ENCODE assay signal across 7 mouse cellular contexts in the genomic region with DNA sequence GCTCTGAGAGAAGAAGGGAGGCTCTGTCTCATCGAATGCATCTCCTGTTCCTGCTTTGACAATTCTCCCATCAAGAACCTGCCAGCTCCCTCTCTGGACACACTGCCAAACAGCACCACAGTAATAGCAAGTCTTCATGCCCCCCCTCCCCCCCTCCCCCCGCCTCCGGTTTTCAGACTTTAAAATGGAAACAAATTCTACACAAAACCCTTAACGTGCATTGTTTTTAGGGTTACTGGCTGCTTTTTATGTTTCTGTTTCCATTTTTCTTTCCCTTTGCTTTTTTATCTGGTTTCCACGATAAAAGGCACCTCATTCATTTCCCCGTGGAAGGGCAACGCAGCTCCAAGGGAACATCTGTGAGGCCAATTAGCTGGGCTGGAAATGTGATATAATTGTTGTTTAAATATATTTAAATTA.
A peak's percentile ranks its signal among the peaks of the same experiment; 100 is the strongest.
DNase-seq lines count a peak whose midpoint lies in the region; ATAC-seq and TF ChIP-seq lines count a peak whose summit lies in the region.

No protein-coding gene starts in this region.

- TF ChIP-seq CTCF in lung, embryonic 14.5 days (IDR thresholded peaks at IDR 0.05; ENCODE audit: low read depth) = 0 out of 2 replicates have a peak, but pooled peaks have one; percentile 8
- TF ChIP-seq CTCF in lung, adult 2 months (IDR thresholded peaks at IDR 0.05; ENCODE audit: insufficient read depth, low read length) = no peak

- WGBS in lung, embryonic 14.5 days = 8% methylated on average over 7 of the region's 7 CpGs
- WGBS in lung, adult 2 months = 6% methylated on average over 7 of the region's 7 CpGs
- under 1% methylated on average over 7 of the region's 7 CpGs for WGBS in forebrain, embryonic 12.5 days
- WGBS in limb, embryonic 10.5 days = 12% methylated on average over 7 of the region's 7 CpGs

- H3K27me3 ChIP-seq in lung, embryonic 14.5 days (ENCODE audit: insufficient read depth, low read length) = no peaks in the 10 kb centered on the region
- H3K27me3 ChIP-seq in forebrain, embryonic 12.5 days = no peaks in the 10 kb centered on the region
- no peaks in the 10 kb centered on the region for H3K27me3 ChIP-seq in limb, embryonic 10.5 days (ENCODE audit: low read depth, poor library complexity, severe bottlenecking)

- peak; percentile 37 for DNase-seq in lung, embryonic 14.5 days
- no peak for DNase-seq in lung, adult 2 months
- peak; percentile 31 for DNase-seq in limb, embryonic 10.5 days (ENCODE audit: low spot score)
- DNase-seq in retina, postnatal 1 day = peak; percentile 79
- no peak for DNase-seq in T-cell, adult 2 months (ENCODE audit: low spot score)
- DNase-seq in spleen, postnatal 14 days (ENCODE audit: low spot score in 2 of 2) = no peak

- no peaks in the 10 kb centered on the region for H3K4me1 ChIP-seq in lung, embryonic 14.5 days (ENCODE audit: insufficient read depth)
- H3K4me1 ChIP-seq in lung, adult 2 months (ENCODE audit: control insufficient read depth, insufficient read depth, low read length) = no peaks in the 10 kb centered on the region
- H3K4me1 ChIP-seq in forebrain, embryonic 12.5 days = peaks cover 16% of the 10 kb centered on the region
- H3K4me1 ChIP-seq in limb, embryonic 10.5 days = peaks cover 5% of the 10 kb centered on the region; the same call in 1 of the 2 replicates

- H3K9me3 ChIP-seq in lung, embryonic 14.5 days (ENCODE audit: low read depth, low read length) = no peaks in the 10 kb centered on the region
- no peaks in the 10 kb centered on the region for H3K9me3 ChIP-seq in forebrain, embryonic 12.5 days
- H3K9me3 ChIP-seq in limb, embryonic 10.5 days (replicated peaks) = no peaks in the 10 kb centered on the region

- TF ChIP-seq POLR2A in lung, adult 2 months (IDR thresholded peaks at IDR 0.05; ENCODE audit: borderline replicate concordance, extremely low read depth, low read depth, low read length) = no peak

- no peak overlapping the region for H3K27ac ChIP-seq in lung, embryonic 14.5 days (ENCODE audit: low read depth)
- peak overlapping the region; percentile 48 for H3K27ac ChIP-seq in forebrain, embryonic 12.5 days
- no peak overlapping the region for H3K27ac ChIP-seq in limb, embryonic 10.5 days

- peak overlapping the region; percentile 22 for H3K4me3 ChIP-seq in lung, embryonic 14.5 days (ENCODE audit: low read depth, low read length)
- no peak overlapping the region for H3K4me3 ChIP-seq in lung, adult 2 months (replicated peaks; ENCODE audit: extremely low read depth, low read depth, low read length)
- H3K4me3 ChIP-seq in forebrain, embryonic 12.5 days (replicated peaks) = peak overlapping the region; percentile 31
- H3K4me3 ChIP-seq in limb, embryonic 10.5 days = peak overlapping the region; percentile 40

- H3K9ac ChIP-seq in lung, embryonic 14.5 days = peak overlapping the region; percentile 32; the same call in 1 of the 2 replicates
- no peak overlapping the region for H3K9ac ChIP-seq in forebrain, embryonic 12.5 days

- ATAC-seq in lung, embryonic 14.5 days (ENCODE audit: insufficient read depth) = peak; percentile 49; the same call in 1 of the 2 replicates
- peak; percentile 85 for ATAC-seq in forebrain, embryonic 12.5 days (ENCODE audit: low FRiP score)

- no peaks in the 10 kb centered on the region for H3K36me3 ChIP-seq in lung, embryonic 14.5 days (ENCODE audit: insufficient read depth)
- H3K36me3 ChIP-seq in forebrain, embryonic 12.5 days (replicated peaks) = no peaks in the 10 kb centered on the region
- H3K36me3 ChIP-seq in limb, embryonic 10.5 days = no peaks in the 10 kb centered on the region

- H3K4me2 ChIP-seq in lung, embryonic 14.5 days = peak overlapping the region; percentile 53
- peak overlapping the region; percentile 49 for H3K4me2 ChIP-seq in forebrain, embryonic 12.5 days

Comparison
In these comparisons a context has a peak if more than half of its experiments do, and no peak if none do; other contexts are left out.
1. DNase-seq: peak in lung, embryonic 14.5 days (single experiment), limb, embryonic 10.5 days (single experiment) and retina, postnatal 1 day (single experiment); none in lung, adult 2 months (single experiment), T-cell, adult 2 months (single experiment) and spleen, postnatal 14 days (0 of 2).